Mouse (Mus musculus) cortical plate, adult 2 months (tissue): ENCODE measurements around the gene Pou6f1.

ENCODE experiments used
- CTCF ChIP-seq: fragments of 200-500 bp; IDR thresholded peaks from 2 replicates; pipeline ENCODE4 v1.5.1; 2011; ENCODE audit warnings: mild to moderate bottlenecking, control low read depth, low read length; ENCODE audit not compliant: insufficient read depth; ENCODE audit errors: extremely low read depth
- POLR2A ChIP-seq: fragments of 200-500 bp; IDR thresholded peaks from 2 replicates; pipeline ENCODE4 v1.6.1; 2011; ENCODE audit warnings: mild to moderate bottlenecking, low read length, control low read depth; ENCODE audit not compliant: insufficient read depth; ENCODE audit errors: extremely low read depth

DNA sequence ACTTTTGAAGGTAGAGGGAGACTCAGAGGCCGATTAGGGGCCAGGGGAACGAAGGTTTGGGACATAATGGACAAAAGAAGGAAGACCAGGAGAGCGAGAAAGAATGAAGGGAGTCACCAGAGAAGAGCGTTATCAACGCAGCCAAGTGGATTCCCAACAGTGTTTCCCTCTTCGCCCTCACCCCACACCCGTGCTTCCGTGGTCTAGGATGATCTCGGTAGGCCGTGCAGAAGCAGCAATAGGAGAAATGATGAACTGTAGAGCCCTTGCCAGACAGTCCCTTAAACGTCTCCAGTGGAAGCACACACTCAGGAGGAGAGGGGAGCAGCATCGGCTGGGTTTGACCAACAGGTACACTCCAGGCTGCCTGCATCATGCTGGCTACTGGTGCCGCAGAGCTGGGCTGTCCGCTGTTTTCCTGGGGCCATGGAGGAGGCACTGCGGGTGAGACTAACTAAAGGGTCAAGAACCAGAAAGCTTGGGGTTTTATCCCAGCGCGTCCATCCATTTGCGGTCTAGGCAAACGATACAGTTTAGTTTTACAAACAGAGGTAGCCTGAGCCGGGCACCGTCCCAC lies 1.0 kb upstream of the Pou6f1 start:
- TF ChIP-seq CTCF (no peak), POLR2A (no peak)
